19 mouse cellular contexts compared by ENCODE assay signal in the genomic region with DNA sequence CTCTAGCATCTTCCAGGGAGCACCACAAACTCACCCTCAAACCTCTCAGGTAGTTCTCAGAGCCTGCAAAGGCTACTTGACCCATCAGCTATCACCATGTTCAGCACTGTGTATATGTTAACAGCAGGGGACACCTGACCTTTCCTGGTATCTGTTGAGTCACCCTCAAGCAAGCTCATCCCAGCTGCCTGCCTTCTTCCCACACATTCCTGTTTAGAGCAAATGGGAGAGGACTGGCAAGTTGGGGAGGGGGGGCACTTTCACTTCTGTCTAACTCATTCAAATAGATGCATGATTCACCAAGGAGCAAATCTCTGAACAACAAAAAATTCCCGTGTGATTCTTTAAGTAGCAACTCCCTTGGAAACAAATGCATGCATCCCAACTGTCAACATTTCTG. TPM values are rescaled to one million over a fixed set of nuclear protein-coding genes. Genes with fewer than 3 reads are reported as not detected.
DNase-seq lines count a peak whose midpoint lies in the region; ATAC-seq lines count a peak whose summit lies in the region.
"Had no signal": no experiment of that assay in that cellular context is flagged by ENCODE, and none has a peak within 500 bp of the region (broad histone marks: within the 10 kb centered on the region; RNA-seq: fewer than 3 reads in every experiment).

No protein-coding gene starts in this region.

- no peak for DNase-seq in heart, postnatal 25 days (ENCODE audit: low spot score)
- no peak for DNase-seq in liver, embryonic 11.5 days (ENCODE audit: low spot score)
- peak; percentile 79 for DNase-seq in 3T3-L1 (ENCODE audit: low read depth, low spot score)
- DNase-seq in NIH3T3 (ENCODE audit: low read depth), result peak; percentile 68
- no peak for DNase-seq in adrenal gland, adult 18-20 months (ENCODE audit: low spot score in 2 of 2)
- no peak for DNase-seq in liver
- DNase-seq: adrenal gland, postnatal 10 days; cerebellum, postnatal 10 days; gastrocnemius, postnatal 36 days; kidney, adult 11 months; kidney, postnatal 4 days; liver, embryonic 13.5 days; right cerebral cortex, postnatal 4 days; thymus, postnatal 36 days had no signal

- no peak for ATAC-seq in heart, embryonic 12.5 days (ENCODE audit: insufficient number of reproducible peaks, low FRiP score)
- no peak for ATAC-seq in liver, embryonic 11.5 days (replicated peaks; ENCODE audit: low FRiP score)
- no peak for ATAC-seq in liver, embryonic 12.5 days
- ATAC-seq: forebrain, embryonic 14.5 days had no signal

- intact Hi-C loops in heart, postnatal 25 days (cut with DNase I), result loop anchor here (5.0 kb wide), 2 partner anchors 114 to 424 kb away; no protein-coding TSS in a partner anchor

- 56% methylated on average over 1 of the region's 1 CpGs for WGBS in heart, embryonic 12.5 days
- WGBS in liver, embryonic 11.5 days, result 69% methylated on average over 1 of the region's 1 CpGs
- 79% methylated on average over 1 of the region's 1 CpGs for WGBS in liver, embryonic 12.5 days (ENCODE audit: insufficient replicate concordance)

- H3K36me3 ChIP-seq in heart, embryonic 12.5 days, result peaks cover 24% of the 10 kb centered on the region
- peaks cover 2% of the 10 kb centered on the region; the same call in 1 of the 2 replicates for H3K36me3 ChIP-seq in liver, embryonic 11.5 days (ENCODE audit: control insufficient read depth, insufficient read depth, low read length)
- peaks cover 23% of the 10 kb centered on the region for H3K36me3 ChIP-seq in liver, embryonic 12.5 days

- H3K9ac ChIP-seq in heart, embryonic 12.5 days, result no peak overlapping the region
- H3K9ac ChIP-seq in liver, embryonic 11.5 days (ENCODE audit: low read depth, low read length), result no peak overlapping the region
- H3K9ac ChIP-seq in liver, embryonic 12.5 days, result no peak overlapping the region
- H3K9ac ChIP-seq: embryonic facial prominence, embryonic 12.5 days; hindbrain, embryonic 14.5 days; liver, embryonic 13.5 days had no signal

- H3K9me3 ChIP-seq in heart, embryonic 12.5 days (replicated peaks), result no peaks in the 10 kb centered on the region
- H3K9me3 ChIP-seq in liver, embryonic 11.5 days (ENCODE audit: control insufficient read depth, low read length), result no peaks in the 10 kb centered on the region
- no peaks in the 10 kb centered on the region for H3K9me3 ChIP-seq in liver, embryonic 12.5 days (replicated peaks)
- H3K9me3 ChIP-seq: embryonic facial prominence, embryonic 12.5 days; liver, embryonic 13.5 days had no signal

- peaks cover 62% of the 10 kb centered on the region for H3K4me1 ChIP-seq in heart, embryonic 12.5 days (replicated peaks)
- H3K4me1 ChIP-seq in liver, embryonic 11.5 days (replicated peaks; ENCODE audit: control insufficient read depth, insufficient read depth, low read length), result peaks cover 39% of the 10 kb centered on the region
- peaks cover 76% of the 10 kb centered on the region for H3K4me1 ChIP-seq in liver, embryonic 12.5 days

- no peaks in the 10 kb centered on the region for H3K27me3 ChIP-seq in heart, embryonic 12.5 days (replicated peaks)
- H3K27me3 ChIP-seq in liver, embryonic 11.5 days (replicated peaks; ENCODE audit: control insufficient read depth, insufficient read depth, low read length), result no peaks in the 10 kb centered on the region
- H3K27me3 ChIP-seq in liver, embryonic 12.5 days (replicated peaks), result no peaks in the 10 kb centered on the region
- H3K27me3 ChIP-seq: embryonic facial prominence, embryonic 12.5 days; liver, embryonic 13.5 days had no signal

- peak overlapping the region; percentile 17; the same call in 1 of the 2 replicates for H3K4me2 ChIP-seq in heart, embryonic 12.5 days
- peak overlapping the region; percentile 8; the same call in 1 of the 2 replicates for H3K4me2 ChIP-seq in liver, embryonic 11.5 days
- no peak overlapping the region for H3K4me2 ChIP-seq in liver, embryonic 12.5 days
- H3K4me2 ChIP-seq: embryonic facial prominence, embryonic 12.5 days had no signal

- H3K4me3 ChIP-seq in heart, embryonic 12.5 days, result no peak overlapping the region
- no peak overlapping the region for H3K4me3 ChIP-seq in liver, embryonic 11.5 days (ENCODE audit: low read depth, low read length)
- no peak overlapping the region for H3K4me3 ChIP-seq in liver, embryonic 12.5 days
- H3K4me3 ChIP-seq: embryonic facial prominence, embryonic 12.5 days; liver, embryonic 13.5 days had no signal

- no peak overlapping the region for H3K27ac ChIP-seq in heart, embryonic 12.5 days (ENCODE audit: poor library complexity, severe bottlenecking)
- no peak overlapping the region for H3K27ac ChIP-seq in liver, embryonic 11.5 days (ENCODE audit: low read depth, low read length)
- H3K27ac ChIP-seq in liver, embryonic 12.5 days, result no peak overlapping the region; the same call in 1 of the 2 replicates
- H3K27ac ChIP-seq: embryonic facial prominence, embryonic 12.5 days; hindbrain, embryonic 14.5 days; liver, embryonic 13.5 days had no signal

RNA-seq across cellular contexts. Expression of gene Cep68, which starts 2.6 kb away (rescaled TPM):
- polyA plus RNA-seq in heart, embryonic 12.5 days (2016; fragmentation: Nextera tagmentation; extraction: Ambion mirVana), result 36.1 and 39.5 TPM in 2 replicates
- 10 to 100 TPM; 44.9 to 52.1 TPM for total RNA-seq in heart, postnatal 25 days (2021)
- polyA plus RNA-seq in liver, embryonic 11.5 days (2014; fragmentation: Nextera tagmentation; extraction: Ambion mirVana), result 25.8 and 27.4 TPM in 2 replicates
- 14.3 and 15.1 TPM in 2 replicates for polyA plus RNA-seq in liver, embryonic 12.5 days (2016; fragmentation: Nextera tagmentation; extraction: Ambion mirVana)
- total RNA-seq in adrenal gland, adult 18-20 months (2021), result 10 to 100 TPM; 18.9 to 20.9 TPM

RNA-seq across cellular contexts. Expression of gene Rab1a, which starts 45.4 kb away (rescaled TPM):
- 233 and 237 TPM in 2 replicates for polyA plus RNA-seq in heart, embryonic 12.5 days (2016; fragmentation: Nextera tagmentation; extraction: Ambion mirVana)
- total RNA-seq in heart, postnatal 25 days (2021), result 100 to 1,000 TPM; 118 to 135 TPM
- polyA plus RNA-seq in liver, embryonic 11.5 days (2014; fragmentation: Nextera tagmentation; extraction: Ambion mirVana), result 180 and 186 TPM in 2 replicates
- polyA plus RNA-seq in liver, embryonic 12.5 days (2016; fragmentation: Nextera tagmentation; extraction: Ambion mirVana), result 130 and 132 TPM in 2 replicates
- total RNA-seq in adrenal gland, adult 18-20 months (2021), result 100 to 1,000 TPM; 179 to 185 TPM

Comparison
In these comparisons a context has a peak if more than half of its experiments do, and no peak if none do; other contexts are left out.
1. DNase-seq: peak in 3T3-L1 (single experiment) and NIH3T3 (single experiment); none in heart, postnatal 25 days (single experiment), liver, embryonic 11.5 days (single experiment), adrenal gland, adult 18-20 months (0 of 2) and liver (single experiment).